Mouse (Mus musculus) CD4-positive, CD25-positive, alpha-beta regulatory T cell, adult 4 months (primary cell): ENCODE data around the gene Hist1h1c. TPM values are rescaled to one million over a fixed set of nuclear protein-coding genes. Genes with fewer than 3 reads are reported as not detected.
A peak's percentile ranks its signal among the peaks of the same experiment; 100 is the strongest.
"Not testable (repeated sequence)": the region's sequence is repeated elsewhere in the genome, so short reads cannot be mapped to it uniquely, and the experiment has no call there.

ENCODE experiments used
- ATAC-seq: one replicate; pipeline ENCODE4 v1.8.0; 2017
- polyA plus RNA-seq, 2 experiments: library from polyadenylated mRNA; unstranded; fragments of 100-300 nt; shearing (Covaris generic); gene quantifications; one replicate each; pipeline ENCODE4 v1.2.1; 2017

Gene Hist1h1c
- polyA plus RNA-seq, 2 experiments from 2014 or later: 8.9 to 10.5 TPM

DNA sequence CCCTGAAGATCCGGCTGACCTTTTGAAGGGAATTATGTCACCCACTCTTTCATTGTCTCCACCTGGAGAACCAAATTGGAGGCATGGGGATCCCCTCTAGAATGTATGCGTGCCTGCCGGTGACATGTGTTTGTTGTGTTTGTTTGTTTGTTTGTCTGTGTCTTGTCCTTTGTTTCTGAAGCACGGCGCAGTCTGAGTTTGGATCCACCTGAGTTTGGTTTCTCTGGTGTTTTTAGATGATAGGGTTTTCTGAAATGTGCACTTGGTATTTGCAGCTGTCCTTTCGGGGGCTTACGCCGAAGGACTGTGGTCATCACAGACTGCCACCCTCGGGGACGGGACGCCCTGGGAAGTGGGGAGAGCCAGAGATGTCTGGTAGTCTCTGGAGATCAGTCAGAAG, 21.4 kb upstream of the Hist1h1c start:
- no peak for ATAC-seq

DNA sequence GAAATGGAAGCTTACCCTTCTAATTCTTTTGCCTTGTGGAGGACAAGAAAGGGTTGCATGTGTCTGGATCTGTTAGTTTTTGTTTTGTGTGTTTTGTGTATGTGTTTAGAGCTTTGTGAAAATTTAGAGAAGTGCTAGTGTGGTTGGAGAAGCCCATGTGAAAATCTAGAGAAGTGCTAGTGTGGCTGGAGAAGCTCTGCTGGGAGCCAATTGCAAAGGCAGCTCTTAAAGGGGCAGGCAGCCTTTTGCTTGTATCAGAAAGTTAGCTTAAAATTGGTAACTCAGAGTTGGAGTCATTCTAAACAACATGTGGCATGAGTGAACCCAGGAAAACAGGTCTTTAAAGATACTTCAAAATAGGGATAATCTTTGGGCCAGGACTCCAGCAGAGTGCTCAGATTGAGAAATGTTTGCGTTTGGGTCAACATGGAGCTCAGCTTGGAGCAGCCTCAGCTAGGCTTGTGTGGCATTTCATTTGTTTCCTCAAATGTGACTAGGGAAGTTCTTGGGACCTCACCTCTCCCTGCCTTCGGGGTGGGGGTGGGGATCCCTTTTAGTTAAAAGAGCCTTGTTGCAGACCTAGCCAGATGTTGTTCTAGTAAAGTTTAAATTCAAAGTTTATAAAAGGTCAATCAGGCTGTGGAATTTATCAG, 20.9 kb upstream of the Hist1h1c start:
- not testable (repeated sequence) for ATAC-seq

DNA sequence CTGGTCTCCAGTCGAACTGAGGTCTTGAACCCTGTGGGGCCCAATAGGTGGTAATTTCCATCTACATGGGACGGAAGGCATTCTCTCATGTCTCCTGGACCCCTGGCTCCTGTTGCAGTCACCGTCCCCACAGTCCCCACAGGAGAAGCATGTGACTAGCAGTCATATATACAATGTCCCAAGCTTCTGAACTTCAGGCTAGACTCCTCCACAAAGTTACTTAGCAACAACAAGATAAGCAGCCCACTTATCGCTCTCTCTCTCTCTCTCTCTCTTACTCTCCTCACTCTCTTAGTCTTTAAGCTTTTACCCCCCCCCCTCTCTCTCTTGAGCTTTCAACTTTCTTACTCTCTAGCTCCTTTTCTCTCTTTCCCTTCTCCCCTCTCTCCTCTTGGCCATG, 14.4 kb upstream of the Hist1h1c start:
- ATAC-seq: no peak

DNA sequence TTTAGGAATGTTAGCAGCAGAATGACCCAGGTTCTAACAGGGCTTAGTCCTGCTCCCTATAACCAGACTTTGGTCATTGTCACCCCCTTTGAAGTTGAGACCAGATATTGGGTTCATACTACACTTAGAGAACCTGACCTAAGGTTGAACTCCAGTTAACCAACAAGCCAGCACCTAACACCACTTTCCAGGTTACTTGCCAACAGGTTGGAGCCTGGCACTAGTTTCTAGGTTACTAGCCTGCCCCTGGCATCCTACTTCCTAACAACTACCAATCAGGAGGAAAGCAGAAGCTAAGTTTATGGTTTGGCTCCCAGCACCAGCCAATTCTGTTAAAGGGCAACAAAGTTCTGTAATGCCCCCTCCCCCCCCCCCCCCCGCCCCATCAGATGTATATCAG, 13.4 kb upstream of the Hist1h1c start:
- ATAC-seq: no peak

DNA sequence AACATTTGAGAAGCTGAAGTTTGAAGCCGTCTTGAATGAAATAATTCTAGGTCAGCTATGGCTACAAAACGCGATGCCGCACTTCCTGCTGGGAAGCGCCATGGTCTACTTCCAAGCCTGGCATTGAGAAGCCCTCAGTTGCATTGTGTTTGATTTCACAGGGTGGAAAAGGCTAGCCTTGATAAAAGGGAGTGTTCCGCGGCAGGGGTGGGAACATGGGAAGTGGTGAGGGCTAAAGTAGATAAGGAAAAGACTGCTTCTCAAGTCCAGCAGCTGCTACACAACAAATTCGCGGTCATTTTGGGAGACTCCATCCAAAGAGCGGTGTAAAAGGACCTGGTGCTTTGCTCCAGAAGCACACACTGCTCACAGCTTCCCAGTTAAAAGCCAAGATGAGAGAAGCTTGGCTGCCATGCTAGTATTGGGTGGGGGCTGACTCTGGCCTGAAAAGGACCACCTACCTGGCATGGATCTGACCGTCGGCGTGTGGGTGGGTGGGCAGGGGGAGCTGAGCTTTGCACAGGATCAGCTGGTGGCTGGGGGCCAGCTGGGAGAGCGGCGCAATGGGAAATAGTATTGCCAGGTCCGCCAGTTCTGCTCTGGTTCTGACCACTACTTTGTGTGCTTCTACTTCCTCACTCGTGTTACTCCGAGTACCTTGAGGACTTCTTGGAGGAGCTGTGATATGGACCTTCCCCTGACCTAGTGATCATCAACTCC, 10.0 kb upstream of the Hist1h1c start:
- no peak for ATAC-seq

DNA sequence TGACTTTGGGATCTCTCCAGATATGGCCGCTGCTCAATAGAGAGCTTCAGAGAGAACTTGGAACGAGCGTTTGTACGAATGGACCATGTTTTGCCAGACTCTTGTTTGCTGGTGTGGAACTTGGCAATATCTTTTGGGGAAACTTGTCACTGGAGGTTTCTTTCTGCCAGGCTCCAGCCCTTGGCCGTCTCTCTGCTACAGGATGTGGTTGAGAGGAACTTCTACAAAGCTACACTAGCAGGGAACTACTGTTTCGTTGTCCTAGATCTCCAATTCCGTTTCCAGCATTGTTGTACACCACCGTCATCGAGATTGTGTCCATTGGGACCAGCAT, 9.4 kb upstream of the Hist1h1c start:
- ATAC-seq: no peak

DNA sequence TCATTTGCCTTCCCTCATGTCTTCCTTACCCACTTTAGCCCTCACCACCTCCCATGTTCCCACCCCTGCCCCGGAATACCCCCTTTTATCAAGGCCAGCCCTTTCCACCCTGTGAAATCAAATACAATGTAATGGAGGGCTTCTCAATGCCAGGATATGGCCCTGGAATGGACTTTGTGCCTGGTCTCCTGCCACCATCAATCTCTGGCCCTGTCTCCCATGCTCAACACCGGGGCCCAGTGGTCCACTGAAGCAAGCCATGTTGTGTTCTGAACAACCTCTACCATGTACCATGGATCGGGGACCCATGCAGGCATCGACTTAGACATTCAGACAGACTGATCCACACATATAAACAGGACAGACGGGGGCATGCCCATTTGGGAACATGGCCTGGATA, 8.9 kb upstream of the Hist1h1c start:
- ATAC-seq: no peak

DNA sequence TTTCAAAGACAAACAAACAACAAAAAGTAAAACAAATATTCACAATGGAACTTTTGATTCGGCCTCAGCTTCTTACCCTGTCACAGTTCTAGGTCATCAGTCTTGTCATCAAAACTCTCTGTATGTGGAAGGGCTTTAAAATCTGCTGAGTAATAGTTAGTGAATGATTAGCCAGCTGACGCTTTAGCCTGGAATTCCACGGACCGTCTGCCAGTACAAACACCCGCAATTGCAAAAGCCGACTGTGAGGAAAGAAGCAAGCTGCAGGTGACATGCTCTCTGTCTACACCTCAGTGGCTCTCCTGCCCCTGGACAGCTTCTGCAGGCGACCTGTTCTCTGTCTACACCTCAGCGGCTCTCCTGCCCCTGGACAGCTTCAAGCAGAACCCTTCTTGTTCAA, 8.1 kb upstream of the Hist1h1c start:
- no peak for ATAC-seq

DNA sequence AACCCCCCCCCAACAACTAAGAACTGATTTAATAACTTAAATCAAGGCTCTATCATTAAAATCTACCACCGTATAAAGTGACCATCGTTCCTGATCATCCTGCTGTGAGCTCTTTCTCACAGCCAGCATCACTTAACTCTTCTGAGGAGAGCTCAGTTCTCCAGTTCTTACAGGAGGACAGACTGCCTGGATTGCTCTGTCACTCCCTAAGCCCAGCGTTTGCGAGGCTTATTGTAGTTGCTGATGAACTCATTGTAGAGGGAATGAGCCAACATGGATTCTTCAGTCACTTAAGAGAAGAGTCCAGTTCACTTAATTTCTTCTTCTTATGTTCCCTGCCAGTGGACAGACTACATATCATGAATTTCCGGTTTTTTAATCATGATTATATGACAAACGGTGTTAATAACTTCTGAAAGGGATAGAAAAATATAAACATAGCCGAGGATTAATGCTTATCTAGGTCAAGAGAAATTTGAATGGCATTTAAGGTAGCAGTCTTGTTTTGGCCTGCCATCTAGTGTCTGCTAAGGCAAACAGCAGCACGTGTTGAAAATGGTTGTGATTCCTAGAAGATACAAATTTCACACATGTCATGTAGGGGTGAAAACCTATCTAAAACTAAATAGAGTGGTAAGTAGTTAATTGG, 6.3 kb upstream of the Hist1h1c start:
- peak; percentile 92 for ATAC-seq

DNA sequence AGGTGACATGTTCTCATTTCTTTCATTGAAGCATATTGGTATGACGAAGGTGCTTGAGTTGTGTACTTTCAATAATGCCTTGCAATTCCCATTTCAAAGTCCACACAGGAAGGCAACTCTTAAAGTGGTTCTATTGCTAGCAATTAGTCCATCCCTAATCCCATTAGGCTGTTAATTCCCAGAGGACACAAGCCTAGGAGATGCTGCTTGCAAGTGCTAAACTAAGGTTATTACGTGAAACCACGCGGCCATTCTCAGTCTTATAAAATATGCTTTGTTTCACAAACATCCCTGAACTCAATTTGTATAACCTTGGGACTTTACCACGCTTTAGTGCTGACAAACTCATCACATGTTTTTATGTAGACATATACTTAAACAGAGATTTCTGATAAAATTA, 1.5 kb upstream of the Hist1h1c start:
- no peak for ATAC-seq

DNA sequence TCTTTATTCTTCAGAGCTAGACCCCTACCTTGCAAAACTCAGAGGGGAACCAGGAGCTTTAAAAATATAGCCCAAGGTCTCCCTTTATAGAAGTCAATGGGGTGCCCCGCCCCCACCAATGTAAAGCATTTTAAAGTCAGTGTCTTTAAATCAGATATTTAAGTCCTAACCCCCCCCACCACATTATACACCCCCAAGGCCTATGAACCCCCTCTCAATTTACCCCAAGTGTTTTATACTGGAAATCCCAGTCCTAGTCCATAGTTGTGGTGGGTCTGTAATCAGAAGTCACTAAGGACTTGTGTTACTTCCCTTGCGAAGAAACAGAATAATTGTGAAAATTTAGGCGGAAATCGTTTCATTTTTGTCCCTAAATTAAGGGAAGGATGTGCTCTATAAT, 567 bp upstream of the Hist1h1c start:
- no peak for ATAC-seq

DNA sequence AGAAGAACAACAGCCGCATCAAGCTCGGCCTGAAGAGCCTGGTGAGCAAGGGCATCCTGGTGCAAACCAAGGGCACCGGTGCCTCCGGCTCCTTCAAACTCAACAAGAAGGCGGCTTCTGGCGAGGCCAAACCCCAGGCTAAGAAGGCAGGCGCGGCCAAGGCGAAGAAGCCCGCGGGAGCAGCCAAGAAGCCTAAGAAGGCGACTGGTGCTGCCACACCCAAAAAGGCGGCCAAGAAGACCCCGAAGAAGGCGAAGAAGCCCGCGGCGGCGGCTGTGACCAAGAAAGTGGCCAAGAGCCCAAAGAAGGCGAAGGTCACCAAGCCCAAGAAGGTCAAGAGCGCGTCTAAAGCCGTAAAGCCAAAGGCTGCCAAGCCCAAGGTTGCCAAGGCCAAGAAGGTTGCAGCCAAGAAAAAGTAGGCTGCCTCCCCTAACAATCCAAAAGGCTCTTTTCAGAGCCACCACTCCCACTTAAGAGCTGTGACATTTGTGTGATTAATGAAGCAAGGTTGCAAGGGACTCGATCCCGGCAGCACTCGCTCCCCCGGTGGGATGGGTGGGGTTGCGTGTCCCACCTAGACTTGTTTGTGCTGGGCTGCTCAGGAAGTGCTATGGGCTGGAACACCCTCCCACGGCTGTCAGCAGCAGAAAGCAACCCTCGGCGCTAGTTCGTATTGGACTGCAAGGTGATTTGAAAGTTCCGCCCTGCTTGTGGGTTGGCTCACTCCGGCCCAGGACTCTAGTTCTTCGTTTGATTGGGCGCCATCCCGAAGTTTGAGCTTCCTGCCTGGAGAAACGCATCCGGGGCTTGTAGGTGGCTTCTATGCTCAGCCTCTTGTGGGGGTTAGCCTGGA, 687 bp downstream of the Hist1h1c start:
- peak; percentile 80 for ATAC-seq

DNA sequence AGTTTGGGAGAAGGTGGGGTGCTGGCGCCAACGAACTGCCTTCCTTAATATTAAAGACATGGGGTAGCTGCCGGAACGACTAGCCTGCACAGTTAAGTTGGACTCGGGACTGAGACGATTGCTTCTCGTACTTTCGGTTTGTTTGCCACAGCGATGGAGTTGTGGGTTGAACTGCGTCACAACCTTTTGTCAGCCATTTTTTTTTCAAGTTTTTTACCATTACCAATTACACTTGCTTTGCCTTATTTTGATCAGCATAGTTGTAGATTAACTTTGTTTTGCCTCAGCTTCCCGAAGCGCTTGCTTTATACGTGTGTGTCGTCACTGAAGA, 1.3 kb downstream of the Hist1h1c start:
- ATAC-seq: peak; percentile 66

DNA sequence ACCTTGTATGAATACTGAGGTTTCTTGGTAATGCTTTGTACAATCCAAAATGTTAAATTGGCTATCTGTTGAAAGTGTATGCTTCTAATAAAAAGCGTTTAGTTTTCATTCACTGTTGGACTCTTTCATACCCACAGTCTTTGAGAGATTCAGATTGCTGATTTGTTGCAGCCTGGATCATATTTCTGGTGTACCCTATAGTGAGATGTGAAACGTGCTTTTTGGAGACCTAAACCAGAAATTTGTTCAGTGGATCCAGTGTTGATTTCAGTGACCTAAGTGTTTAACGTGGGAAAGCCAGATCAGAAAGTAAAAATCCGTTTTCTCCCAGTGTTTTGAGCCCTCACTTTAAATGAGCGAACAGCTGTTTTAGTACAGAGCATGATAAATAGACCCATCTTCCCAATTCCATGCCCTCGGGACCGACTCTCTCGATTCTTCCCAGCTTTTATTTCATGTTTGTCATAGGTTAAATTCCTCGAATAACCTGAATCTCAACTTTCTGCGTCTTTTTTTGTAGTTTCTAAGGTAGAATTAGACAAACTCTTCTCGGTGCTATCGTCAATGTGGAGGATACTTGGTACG, 1.7 kb downstream of the Hist1h1c start:
- ATAC-seq: no peak

DNA sequence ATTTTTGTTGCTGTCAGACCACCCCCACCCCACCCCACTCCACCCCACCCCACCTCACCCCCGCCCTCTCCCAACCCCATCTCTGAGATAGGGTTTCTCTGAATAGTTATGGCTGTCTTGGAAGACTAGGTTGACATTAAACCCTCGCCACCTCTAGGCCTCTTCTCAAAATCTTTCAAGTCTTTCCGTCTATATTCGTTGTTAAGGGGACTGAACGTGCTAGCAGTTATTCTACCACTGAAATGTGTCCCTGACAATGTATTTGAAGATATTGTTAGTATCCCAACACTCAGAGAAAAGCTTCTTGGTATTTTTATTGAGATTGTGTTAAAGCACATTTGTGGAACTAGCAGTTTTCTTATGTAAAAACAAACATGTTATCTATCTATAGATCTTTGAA, 2.3 kb downstream of the Hist1h1c start:
- no peak for ATAC-seq

DNA sequence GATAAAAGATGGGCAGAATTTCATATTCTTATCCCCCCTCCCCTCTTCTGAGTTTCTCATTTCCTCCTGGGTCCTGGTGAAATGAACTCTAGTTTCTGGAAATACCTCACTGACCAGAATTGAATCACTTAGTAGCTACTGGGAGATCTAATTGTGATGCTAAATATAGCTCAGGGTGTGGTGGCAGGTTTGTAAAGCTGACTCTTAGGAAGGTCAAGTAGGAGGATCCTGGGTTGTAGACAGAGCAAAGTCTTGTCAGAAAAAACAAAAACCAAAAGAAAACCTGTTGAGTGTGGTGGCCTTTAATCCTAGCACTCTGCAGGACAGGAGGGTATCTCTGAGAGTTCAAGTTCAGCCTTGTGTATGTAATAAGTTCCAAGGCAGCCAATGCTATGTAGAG, 3.4 kb downstream of the Hist1h1c start:
- no peak for ATAC-seq

DNA sequence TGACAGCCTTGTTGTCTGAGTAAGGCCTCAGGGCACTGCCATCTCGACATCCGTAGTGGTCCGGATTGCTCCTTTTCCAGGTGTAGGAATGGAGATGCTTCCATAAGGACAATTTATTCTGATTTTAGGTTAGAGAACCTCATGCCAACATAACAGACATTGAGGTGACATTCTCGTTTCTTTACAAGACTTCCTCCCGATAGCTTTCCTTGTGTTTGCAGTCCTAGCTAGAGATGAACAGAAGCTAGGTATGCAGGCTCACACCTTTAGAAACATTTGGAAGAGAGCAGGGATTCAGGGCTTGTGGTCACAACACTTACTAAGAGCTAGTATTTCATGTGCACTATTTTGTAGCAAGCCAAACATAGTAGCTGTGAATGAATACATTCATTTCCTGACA, 4.6 kb downstream of the Hist1h1c start:
- no peak for ATAC-seq

DNA sequence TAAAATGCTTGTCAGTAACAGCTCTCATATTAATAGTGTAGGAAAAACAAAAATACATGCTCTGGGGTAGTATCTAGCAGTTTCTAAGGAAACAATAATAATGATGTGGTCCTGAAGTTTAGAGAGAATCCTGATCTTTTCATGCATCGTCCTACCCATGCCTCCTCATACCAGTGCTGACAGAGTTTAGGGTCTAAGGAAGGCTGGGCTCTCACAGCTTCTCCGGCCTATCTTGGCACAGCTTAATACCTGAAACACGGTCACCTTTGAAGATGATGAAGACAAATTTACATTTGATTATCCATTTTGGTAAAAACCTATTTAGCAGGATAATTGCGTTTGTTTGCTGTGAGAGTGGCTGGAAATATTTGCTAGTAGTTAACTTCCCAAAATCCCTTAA, 5.4 kb downstream of the Hist1h1c start:
- ATAC-seq: no peak

DNA sequence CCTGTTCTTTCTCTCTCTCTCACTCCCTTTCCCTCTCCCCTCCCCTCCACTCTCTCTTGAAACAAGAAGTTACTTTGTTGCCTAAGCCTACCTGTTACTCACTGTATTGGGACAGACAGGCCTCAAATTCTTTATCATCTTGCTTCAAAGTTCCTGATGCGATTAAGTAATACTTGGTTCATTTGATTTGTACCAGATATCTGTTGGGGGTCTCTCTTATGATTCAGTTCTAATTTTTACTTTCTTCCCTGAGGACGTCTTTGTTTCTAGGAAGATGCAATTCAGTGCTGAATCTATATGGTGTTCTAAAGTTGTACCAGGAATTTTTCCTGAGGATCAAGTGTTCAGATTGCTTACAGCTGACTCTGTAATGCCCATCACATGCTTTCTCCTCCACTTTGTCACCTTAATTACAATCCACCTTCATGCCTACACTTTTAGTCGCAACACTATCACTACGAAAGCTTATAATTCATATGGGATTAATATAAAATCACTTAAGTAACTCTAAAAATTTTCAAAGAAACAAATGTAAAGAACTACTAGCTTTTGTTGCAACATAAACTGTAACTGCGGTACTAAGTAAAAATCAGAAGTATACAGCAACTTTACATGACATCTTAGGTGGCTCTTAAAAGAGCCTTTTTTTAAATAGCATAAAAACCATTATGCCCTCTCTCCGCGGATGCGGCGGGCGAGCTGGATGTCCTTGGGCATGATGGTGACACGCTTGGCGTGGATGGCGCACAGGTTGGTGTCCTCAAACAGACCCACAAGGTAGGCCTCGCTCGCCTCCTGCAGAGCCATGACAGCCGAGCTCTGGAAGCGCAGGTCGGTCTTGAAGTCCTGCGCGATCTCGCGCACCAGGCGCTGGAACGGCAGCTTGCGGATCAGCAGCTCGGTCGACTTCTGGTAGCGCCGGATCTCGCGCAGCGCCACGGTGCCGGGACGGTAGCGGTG, 6.1 kb downstream of the Hist1h1c start:
- ATAC-seq: no peak

DNA sequence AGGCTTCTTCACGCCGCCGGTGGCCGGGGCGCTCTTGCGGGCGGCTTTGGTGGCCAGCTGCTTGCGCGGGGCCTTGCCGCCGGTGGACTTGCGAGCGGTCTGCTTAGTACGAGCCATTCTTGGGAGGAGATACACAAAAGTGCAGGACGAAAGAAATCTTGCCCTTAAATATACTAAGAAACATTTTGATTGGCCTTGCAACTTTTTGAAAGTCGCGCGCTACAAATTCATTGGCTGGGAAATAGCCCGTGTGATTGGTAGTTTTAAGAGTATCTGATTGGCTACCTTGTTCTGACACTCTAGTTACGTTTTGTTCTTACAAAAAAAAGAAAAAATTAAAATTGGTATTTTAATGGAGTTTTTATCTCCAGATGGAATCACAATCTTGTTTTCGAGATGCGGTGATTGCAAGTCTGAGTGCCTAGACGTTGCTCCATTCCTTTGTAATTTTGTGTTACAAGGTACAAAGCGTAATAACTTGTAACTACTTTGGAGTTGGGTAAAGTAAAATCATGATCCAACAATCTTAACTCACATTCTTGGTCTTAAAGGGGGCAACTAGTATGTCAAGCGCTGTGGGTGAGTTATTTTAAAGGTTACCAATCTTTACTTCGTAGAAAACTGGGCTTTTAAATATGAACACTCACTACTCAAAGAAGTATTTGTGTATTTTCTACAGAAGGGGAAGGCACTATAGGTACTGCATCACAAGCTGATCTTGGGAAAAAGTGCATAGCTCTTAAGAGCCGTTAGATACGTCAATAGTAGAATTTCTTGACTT, 7.0 kb downstream of the Hist1h1c start, which contains the start of gene Hist1h3c:
Gene Hist1h3c, minus strand, starts transcription at position 222 of the 781 bp plus-strand sequence.
- ATAC-seq: peak; percentile 72
